Mouse (Mus musculus): ENCODE data around the gene Efnb3. TPM values are rescaled to one million over a fixed set of nuclear protein-coding genes. Genes with fewer than 3 reads are reported as not detected.

Gene Efnb3
- polyA plus RNA-seq, 1 experiment from 2014 or later, result 126 TPM

DNA sequence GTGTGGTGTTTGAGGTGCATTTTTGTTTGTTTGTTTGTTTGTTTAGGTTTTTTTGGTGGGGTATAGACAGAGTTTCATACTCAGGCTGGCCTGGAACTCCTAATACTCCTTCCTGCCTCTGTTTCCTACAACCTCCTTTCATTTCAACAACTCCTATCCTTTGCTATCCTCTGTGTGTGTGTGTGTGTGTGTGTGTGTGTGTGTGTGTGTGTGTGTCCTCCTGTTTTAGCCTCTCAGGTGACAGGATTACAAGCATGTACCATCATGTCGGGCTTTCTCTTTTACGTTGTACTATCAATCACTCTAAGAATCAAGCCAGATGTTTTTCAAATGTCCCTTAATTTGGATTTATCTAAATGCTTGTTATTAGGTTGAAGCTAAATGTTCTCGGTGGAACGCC lies 33.4 kb downstream of the Efnb3 start:
- H3K36me3 ChIP-seq, result no peaks in the 10 kb centered on the region
- no peaks in the 10 kb centered on the region for H3K9me3 ChIP-seq (replicated peaks)
- peak overlapping the region; percentile 47 for H3K4me2 ChIP-seq
- 11% methylated on average over 4 of the region's 4 CpGs for WGBS
- 0 out of 2 replicates have a peak, but pooled peaks have one; percentile 15 for ATAC-seq (ENCODE audit: low FRiP score)
- peak overlapping the region; percentile 31; the same call in 1 of the 2 replicates for H3K9ac ChIP-seq (replicated peaks)
- peaks cover 27% of the 10 kb centered on the region for H3K4me1 ChIP-seq
- H3K4me3 ChIP-seq (replicated peaks), result no peak overlapping the region
- no peaks in the 10 kb centered on the region for H3K27me3 ChIP-seq (replicated peaks)
- peak overlapping the region; percentile 91 for H3K27ac ChIP-seq (replicated peaks)

- ATAC-seq (ENCODE audit: low FRiP score), result no peak
- H3K27me3 ChIP-seq (replicated peaks), result no peaks in the 10 kb centered on the region
- peaks cover 27% of the 10 kb centered on the region for H3K4me1 ChIP-seq
- 82% methylated on average over 9 of the region's 9 CpGs for WGBS
- H3K9me3 ChIP-seq (replicated peaks), result no peaks in the 10 kb centered on the region
- H3K36me3 ChIP-seq, result no peaks in the 10 kb centered on the region
- H3K9ac ChIP-seq (replicated peaks), result 0 out of 2 replicates have a peak overlapping the region, but pooled peaks have one; percentile 7
- H3K27ac ChIP-seq (replicated peaks), result 0 out of 2 replicates have a peak overlapping the region, but pooled peaks have one; percentile 91
- no peak overlapping the region for H3K4me3 ChIP-seq (replicated peaks)
- no peak overlapping the region for H3K4me2 ChIP-seq
Observed at GRCm38 (mm10) chr11:69525661-69526060, 34.3 kb downstream of the Efnb3 start.

GRCm38 (mm10) chr11:69523651-69524050 lies 36.4 kb downstream of the Efnb3 start:
- H3K4me2 ChIP-seq, result no peak overlapping the region
- H3K4me3 ChIP-seq (replicated peaks), result no peak overlapping the region
- WGBS, result 93% methylated on average over 4 of the region's 4 CpGs
- H3K27ac ChIP-seq (replicated peaks), result no peak overlapping the region
- peaks cover 26% of the 10 kb centered on the region for H3K4me1 ChIP-seq
- H3K27me3 ChIP-seq (replicated peaks), result no peaks in the 10 kb centered on the region
- ATAC-seq (ENCODE audit: low FRiP score), result no peak
- H3K36me3 ChIP-seq, result no peaks in the 10 kb centered on the region
- H3K9ac ChIP-seq (replicated peaks), result no peak overlapping the region
- H3K9me3 ChIP-seq (replicated peaks), result no peaks in the 10 kb centered on the region

- 92% methylated on average over 9 of the region's 9 CpGs for WGBS
- no peak overlapping the region for H3K9ac ChIP-seq (replicated peaks)
- no peaks in the 10 kb centered on the region for H3K9me3 ChIP-seq (replicated peaks)
Observed at GRCm38 (mm10) chr11:69521526-69522149, 38.4 kb downstream of the Efnb3 start.

GRCm38 (mm10) chr11:69519976-69520375 lies 40.0 kb downstream of the Efnb3 start:
- no peaks in the 10 kb centered on the region for H3K27me3 ChIP-seq (replicated peaks)
- no peaks in the 10 kb centered on the region for H3K36me3 ChIP-seq
- no peak overlapping the region for H3K9ac ChIP-seq (replicated peaks)
- no peak overlapping the region for H3K4me2 ChIP-seq
- no peak overlapping the region for H3K27ac ChIP-seq (replicated peaks)
- H3K4me1 ChIP-seq, result peaks cover 5% of the 10 kb centered on the region
- H3K4me3 ChIP-seq (replicated peaks), result no peak overlapping the region
- 76% methylated on average over 4 of the region's 4 CpGs for WGBS
- H3K9me3 ChIP-seq (replicated peaks), result no peaks in the 10 kb centered on the region
- ATAC-seq (ENCODE audit: low FRiP score), result no peak

More at GRCm38 (mm10) chr11:69521526-69522149, 38.4 kb downstream of the Efnb3 start:
- H3K4me1 ChIP-seq, result peaks cover 12% of the 10 kb centered on the region
- H3K36me3 ChIP-seq, result no peaks in the 10 kb centered on the region
- no peak overlapping the region for H3K4me2 ChIP-seq
- no peak overlapping the region for H3K27ac ChIP-seq (replicated peaks)
- H3K27me3 ChIP-seq (replicated peaks), result no peaks in the 10 kb centered on the region
- ATAC-seq (ENCODE audit: low FRiP score), result no peak
- no peak overlapping the region for H3K4me3 ChIP-seq (replicated peaks)

DNA sequence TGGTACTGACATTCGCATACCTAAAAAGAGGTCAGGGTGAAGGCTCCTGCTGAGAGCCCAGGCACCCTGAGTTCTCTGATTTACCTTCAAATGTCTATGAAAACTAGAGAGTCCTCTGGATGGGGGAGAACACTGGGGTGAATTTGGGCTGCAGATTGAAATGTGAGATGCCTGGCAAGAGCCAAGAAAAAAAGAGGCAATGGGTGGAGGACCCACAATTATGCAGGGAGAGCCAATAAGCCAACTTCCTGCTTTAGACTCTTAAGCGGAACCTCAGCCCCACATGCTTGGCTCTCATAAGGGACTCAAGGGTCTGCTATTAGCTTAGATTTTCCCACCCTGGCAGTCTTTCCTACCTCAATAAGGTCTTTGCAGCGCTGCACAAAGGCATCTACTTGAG lies 43.3 kb downstream of the Efnb3 start:
- H3K4me1 ChIP-seq, result peaks cover 5% of the 10 kb centered on the region
- H3K9ac ChIP-seq (replicated peaks), result no peak overlapping the region
- H3K4me2 ChIP-seq, result no peak overlapping the region
- no peaks in the 10 kb centered on the region for H3K9me3 ChIP-seq (replicated peaks)
- H3K27me3 ChIP-seq (replicated peaks), result no peaks in the 10 kb centered on the region
- ATAC-seq (ENCODE audit: low FRiP score), result no peak
- no peak overlapping the region for H3K4me3 ChIP-seq (replicated peaks)
- no peak overlapping the region for H3K27ac ChIP-seq (replicated peaks)
- H3K36me3 ChIP-seq, result no peaks in the 10 kb centered on the region
- 82% methylated on average over 3 of the region's 3 CpGs for WGBS

GRCm38 (mm10) chr11:69516151-69516640 lies 43.8 kb downstream of the Efnb3 start:
- Histone ChIP-seq H3K9ac (replicated peaks) (no peak overlapping the region), H3K4me1 (peaks cover 5% of the 10 kb centered on the region)
- WGBS, result 76% methylated on average over 15 of the region's 15 CpGs

DNA sequence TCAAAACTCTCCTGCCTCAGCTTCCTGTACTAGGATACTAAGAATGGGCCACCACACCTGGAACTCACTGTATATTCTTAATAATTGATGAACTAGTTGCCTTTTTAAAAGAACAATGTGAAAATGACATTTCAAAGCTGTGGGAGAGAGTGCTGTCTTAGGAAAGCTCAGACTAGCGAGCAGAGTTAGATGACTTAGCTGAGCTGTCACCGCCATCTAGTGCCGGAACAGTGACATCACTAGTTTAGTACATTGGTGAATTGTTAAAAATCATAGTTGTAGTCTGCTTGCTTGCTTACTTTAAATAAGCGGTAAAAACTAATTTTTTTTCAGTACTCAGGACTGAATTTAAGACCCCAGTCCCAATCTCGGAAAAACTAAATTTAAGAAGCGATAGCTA lies 46.2 kb downstream of the Efnb3 start:
- H3K27ac ChIP-seq (replicated peaks), result no peak overlapping the region
- 15% methylated on average over 6 of the region's 6 CpGs for WGBS
- no peaks in the 10 kb centered on the region for H3K4me1 ChIP-seq
- peak; percentile 78; the same call in 1 of the 2 replicates for ATAC-seq (ENCODE audit: low FRiP score)
- no peak overlapping the region for H3K4me3 ChIP-seq (replicated peaks)
- no peak overlapping the region for H3K4me2 ChIP-seq
- no peaks in the 10 kb centered on the region for H3K27me3 ChIP-seq (replicated peaks)
- no peaks in the 10 kb centered on the region for H3K36me3 ChIP-seq
- no peaks in the 10 kb centered on the region for H3K9me3 ChIP-seq (replicated peaks)
- no peak overlapping the region for H3K9ac ChIP-seq (replicated peaks)

More at GRCm38 (mm10) chr11:69516151-69516640, 43.8 kb downstream of the Efnb3 start:
- H3K36me3 ChIP-seq, result no peaks in the 10 kb centered on the region
- no peaks in the 10 kb centered on the region for H3K27me3 ChIP-seq (replicated peaks)
- H3K4me2 ChIP-seq, result no peak overlapping the region
- no peak overlapping the region for H3K4me3 ChIP-seq (replicated peaks)
- no peaks in the 10 kb centered on the region for H3K9me3 ChIP-seq (replicated peaks)
- no peak for ATAC-seq (ENCODE audit: low FRiP score)
- no peak overlapping the region for H3K27ac ChIP-seq (replicated peaks)

- Histone ChIP-seq H3K9ac (replicated peaks) (no peak overlapping the region), H3K27ac (replicated peaks) (no peak overlapping the region), H3K27me3 (replicated peaks) (no peaks in the 10 kb centered on the region), H3K4me3 (replicated peaks) (no peak overlapping the region), H3K4me1 (no peaks in the 10 kb centered on the region), H3K36me3 (no peaks in the 10 kb centered on the region), H3K9me3 (replicated peaks) (no peaks in the 10 kb centered on the region), H3K4me2 (no peak overlapping the region)
- WGBS, result 48% methylated on average over 7 of the region's 7 CpGs
- no peak for ATAC-seq (ENCODE audit: low FRiP score)
Observed at GRCm38 (mm10) chr11:69510796-69511496, 49.1 kb downstream of the Efnb3 start.

Small RNA genes within 50 kb of the gene (microRNA-seq; reads per million reads assigned to microRNA genes)
- gene Gm27493, result not detected

Other genes starting within 250 kb of the Efnb3 start
- 14.5 and 15.3 TPM in 2 replicates for gene Cntrob, start 236.4 kb downstream of the Efnb3 start, polyA plus RNA-seq (2015; fragmentation: Nextera tagmentation; extraction: Ambion mirVana)
- 186 and 201 TPM in 2 replicates for gene Trappc1, start 236.2 kb downstream of the Efnb3 start, polyA plus RNA-seq (2015; fragmentation: Nextera tagmentation; extraction: Ambion mirVana)
- gene Kcnab3, start 233.9 kb downstream of the Efnb3 start, polyA plus RNA-seq (2015; fragmentation: Nextera tagmentation; extraction: Ambion mirVana), result 6.0 and 7.3 TPM in 2 replicates
- 213 and 250 TPM in 2 replicates for gene Rnf227, start 219.7 kb downstream of the Efnb3 start, polyA plus RNA-seq (2015; fragmentation: Nextera tagmentation; extraction: Ambion mirVana)
- 70.6 and 76.1 TPM in 2 replicates for gene Chd3, start 190.8 kb downstream of the Efnb3 start, polyA plus RNA-seq (2015; fragmentation: Nextera tagmentation; extraction: Ambion mirVana)
- gene Naa38, start 164.7 kb downstream of the Efnb3 start, polyA plus RNA-seq (2015; fragmentation: Nextera tagmentation; extraction: Ambion mirVana), result 130 and 132 TPM in 2 replicates
- 29.7 and 31.5 TPM in 2 replicates for gene Cyb5d1, start 164.6 kb downstream of the Efnb3 start, polyA plus RNA-seq (2015; fragmentation: Nextera tagmentation; extraction: Ambion mirVana)
- 6.2 and 9.1 TPM in 2 replicates for gene Tmem88, start 162.0 kb downstream of the Efnb3 start, polyA plus RNA-seq (2015; fragmentation: Nextera tagmentation; extraction: Ambion mirVana)
- gene Kdm6b, start 146.5 kb downstream of the Efnb3 start, polyA plus RNA-seq (2015; fragmentation: Nextera tagmentation; extraction: Ambion mirVana), result 29.4 and 32.6 TPM in 2 replicates
- 3.1 and 3.5 TPM in 2 replicates for gene Dnah2, start 11.1 kb downstream of the Efnb3 start, polyA plus RNA-seq (2015; fragmentation: Nextera tagmentation; extraction: Ambion mirVana)
- gene Wrap53, start 20.1 kb upstream of the Efnb3 start, polyA plus RNA-seq (2015; fragmentation: Nextera tagmentation; extraction: Ambion mirVana), result 18.1 and 18.8 TPM in 2 replicates
- gene Trp53, start 20.2 kb upstream of the Efnb3 start, polyA plus RNA-seq (2015; fragmentation: Nextera tagmentation; extraction: Ambion mirVana), result 51.8 and 85.1 TPM in 2 replicates
- gene Atp1b2, start 45.7 kb upstream of the Efnb3 start, polyA plus RNA-seq (2015; fragmentation: Nextera tagmentation; extraction: Ambion mirVana), result 76.7 and 77.0 TPM in 2 replicates
- gene Shbg, start 57.7 kb upstream of the Efnb3 start, polyA plus RNA-seq (2015; fragmentation: Nextera tagmentation; extraction: Ambion mirVana), result not detected in 2 replicates
- 22.0 and 24.7 TPM in 2 replicates for gene Sat2, start 61.8 kb upstream of the Efnb3 start, polyA plus RNA-seq (2015; fragmentation: Nextera tagmentation; extraction: Ambion mirVana)
- 32.5 and 38.7 TPM in 2 replicates for gene Fxr2, start 72.8 kb upstream of the Efnb3 start, polyA plus RNA-seq (2015; fragmentation: Nextera tagmentation; extraction: Ambion mirVana)
- gene Sox15, start 95.1 kb upstream of the Efnb3 start, polyA plus RNA-seq (2015; fragmentation: Nextera tagmentation; extraction: Ambion mirVana), result not detected in 2 replicates
- gene Mpdu1, start 102.4 kb upstream of the Efnb3 start, polyA plus RNA-seq (2015; fragmentation: Nextera tagmentation; extraction: Ambion mirVana), result 95.1 and 101 TPM in 2 replicates
- gene Cd68, start 105.9 kb upstream of the Efnb3 start, polyA plus RNA-seq (2015; fragmentation: Nextera tagmentation; extraction: Ambion mirVana), result 9.0 and 13.0 TPM in 2 replicates
- gene Eif4a1, start 112.2 kb upstream of the Efnb3 start, polyA plus RNA-seq (2015; fragmentation: Nextera tagmentation; extraction: Ambion mirVana), result 437 and 477 TPM in 2 replicates
- 90.8 and 109 TPM in 2 replicates for gene Senp3, start 121.9 kb upstream of the Efnb3 start, polyA plus RNA-seq (2015; fragmentation: Nextera tagmentation; extraction: Ambion mirVana)
- 0.19 and 0.43 TPM in 2 replicates for gene Tnfsf13, start 125.6 kb upstream of the Efnb3 start, polyA plus RNA-seq (2015; fragmentation: Nextera tagmentation; extraction: Ambion mirVana)
- gene Tnfsf12, start 135.6 kb upstream of the Efnb3 start, polyA plus RNA-seq (2015; fragmentation: Nextera tagmentation; extraction: Ambion mirVana), result 4.1 and 5.3 TPM in 2 replicates
- 1.8 and 2.3 TPM in 2 replicates for gene Tnfsfm13, start 135.9 kb upstream of the Efnb3 start, polyA plus RNA-seq (2015; fragmentation: Nextera tagmentation; extraction: Ambion mirVana)
- gene Polr2a, start 198.4 kb upstream of the Efnb3 start, polyA plus RNA-seq (2015; fragmentation: Nextera tagmentation; extraction: Ambion mirVana), result 13.2 and 18.7 TPM in 2 replicates
- 0.19 TPM in 1 of 2 replicates, not detected in the other for gene Slc35g3, start 201.8 kb upstream of the Efnb3 start, polyA plus RNA-seq (2015; fragmentation: Nextera tagmentation; extraction: Ambion mirVana)
- gene Zbtb4, start 205.7 kb upstream of the Efnb3 start, polyA plus RNA-seq (2015; fragmentation: Nextera tagmentation; extraction: Ambion mirVana), result 4.7 and 5.3 TPM in 2 replicates
- gene Chrnb1, start 235.7 kb upstream of the Efnb3 start, polyA plus RNA-seq (2015; fragmentation: Nextera tagmentation; extraction: Ambion mirVana), result 2.1 and 3.0 TPM in 2 replicates
- gene Fgf11, start 241.7 kb upstream of the Efnb3 start, polyA plus RNA-seq (2015; fragmentation: Nextera tagmentation; extraction: Ambion mirVana), result 8.5 and 8.7 TPM in 2 replicates
- 1.1 and 4.2 TPM in 2 replicates for gene Tmem102, start 245.4 kb upstream of the Efnb3 start, polyA plus RNA-seq (2015; fragmentation: Nextera tagmentation; extraction: Ambion mirVana)